ENCODE assay signal across 12 mouse cellular contexts in genomic region chr2:163661371-163661850, GRCm38 (mm10). TPM values are rescaled to one million over a fixed set of nuclear protein-coding genes. Genes with fewer than 3 reads are reported as not detected.
DNase-seq lines count a peak whose midpoint lies in the region; ATAC-seq and TF ChIP-seq lines count a peak whose summit lies in the region.
"Had no signal": no experiment of that assay in that cellular context is flagged by ENCODE, and none has a peak within 500 bp of the region (broad histone marks: within the 10 kb centered on the region; RNA-seq: fewer than 3 reads in every experiment).

No protein-coding gene starts in this region.

- TF ChIP-seq CTCF in kidney, adult 2 months (conservative IDR thresholded peaks at IDR 0.05; ENCODE audit: insufficient read depth, insufficient read length, low read depth, low read length): no peak

- 62% methylated on average over 6 of the region's 6 CpGs for WGBS in forebrain, embryonic 13.5 days
- WGBS in forebrain, embryonic 12.5 days: 70% methylated on average over 6 of the region's 6 CpGs
- 66% methylated on average over 6 of the region's 6 CpGs for WGBS in midbrain, embryonic 11.5 days
- 71% methylated on average over 6 of the region's 6 CpGs for WGBS in midbrain, embryonic 10.5 days
- WGBS in kidney, adult 2 months: 30% methylated on average over 6 of the region's 6 CpGs

- H3K9me3 ChIP-seq in forebrain, embryonic 13.5 days (replicated peaks): no peaks in the 10 kb centered on the region
- no peaks in the 10 kb centered on the region; the same call in 1 of the 2 replicates for H3K9me3 ChIP-seq in forebrain, embryonic 12.5 days
- no peaks in the 10 kb centered on the region for H3K9me3 ChIP-seq in midbrain, embryonic 11.5 days (ENCODE audit: control insufficient read depth, low read length)
- H3K9me3 ChIP-seq in midbrain, embryonic 10.5 days (replicated peaks): no peaks in the 10 kb centered on the region
- H3K9me3 ChIP-seq: limb, embryonic 13.5 days had no signal

- H3K9ac ChIP-seq in forebrain, embryonic 13.5 days: peak overlapping the region; percentile 40; the same call in 1 of the 2 replicates
- H3K9ac ChIP-seq in forebrain, embryonic 12.5 days: no peak overlapping the region
- H3K9ac ChIP-seq in midbrain, embryonic 11.5 days (ENCODE audit: low read length): no peak overlapping the region
- H3K9ac ChIP-seq: forebrain, postnatal 0 days; limb, embryonic 13.5 days had no signal

- no peaks in the 10 kb centered on the region for H3K27me3 ChIP-seq in forebrain, embryonic 13.5 days
- no peaks in the 10 kb centered on the region for H3K27me3 ChIP-seq in forebrain, embryonic 12.5 days
- H3K27me3 ChIP-seq in midbrain, embryonic 11.5 days (ENCODE audit: control insufficient read depth, insufficient read depth, low read length): no peaks in the 10 kb centered on the region
- H3K27me3 ChIP-seq in midbrain, embryonic 10.5 days (ENCODE audit: low read depth, poor library complexity, severe bottlenecking): no peaks in the 10 kb centered on the region
- no peaks in the 10 kb centered on the region for H3K27me3 ChIP-seq in kidney, adult 2 months (replicated peaks; ENCODE audit: control insufficient read depth, insufficient read depth, low read length)
- H3K27me3 ChIP-seq: limb, embryonic 13.5 days had no signal

- no peak overlapping the region for H3K4me2 ChIP-seq in forebrain, embryonic 13.5 days
- no peak overlapping the region for H3K4me2 ChIP-seq in forebrain, embryonic 12.5 days
- no peak overlapping the region for H3K4me2 ChIP-seq in midbrain, embryonic 11.5 days
- H3K4me2 ChIP-seq: limb, embryonic 13.5 days had no signal

- no peaks in the 10 kb centered on the region for H3K36me3 ChIP-seq in forebrain, embryonic 13.5 days (ENCODE audit: poor library complexity, severe bottlenecking)
- 0 out of 2 replicates have a peak, but pooled peaks cover 4% of the 10 kb centered on the region for H3K36me3 ChIP-seq in forebrain, embryonic 12.5 days (replicated peaks)
- H3K36me3 ChIP-seq in midbrain, embryonic 11.5 days (ENCODE audit: control insufficient read depth, insufficient read depth, low read length): no peaks in the 10 kb centered on the region
- H3K36me3 ChIP-seq in midbrain, embryonic 10.5 days: peaks cover 25% of the 10 kb centered on the region
- H3K36me3 ChIP-seq in kidney, adult 2 months (ENCODE audit: control insufficient read depth, insufficient read depth, low read length): no peaks in the 10 kb centered on the region
- H3K36me3 ChIP-seq: limb, embryonic 13.5 days had no signal

- TF ChIP-seq POLR2A in kidney, adult 2 months (IDR thresholded peaks at IDR 0.05; ENCODE audit: low read depth, low read length): no peak

- peaks cover 24% of the 10 kb centered on the region for H3K4me1 ChIP-seq in forebrain, embryonic 13.5 days
- peaks cover 23% of the 10 kb centered on the region for H3K4me1 ChIP-seq in forebrain, embryonic 12.5 days
- H3K4me1 ChIP-seq in midbrain, embryonic 11.5 days (ENCODE audit: control insufficient read depth, insufficient read depth, low read length): peaks cover 6% of the 10 kb centered on the region; the same call in 1 of the 2 replicates
- H3K4me1 ChIP-seq in midbrain, embryonic 10.5 days: peaks cover 30% of the 10 kb centered on the region
- peaks cover 30% of the 10 kb centered on the region for H3K4me1 ChIP-seq in kidney, adult 2 months (ENCODE audit: control insufficient read depth, insufficient read depth, low read length)

- ATAC-seq in forebrain, embryonic 13.5 days: no peak
- no peak for ATAC-seq in forebrain, embryonic 12.5 days (ENCODE audit: low FRiP score)
- no peak for ATAC-seq in midbrain, embryonic 11.5 days (ENCODE audit: low FRiP score)
- ATAC-seq: activated CD4-positive, CD25-positive, alpha-beta regulatory T cell, adult 4 months; forebrain, postnatal 0 days had no signal

- no peak overlapping the region for H3K27ac ChIP-seq in forebrain, embryonic 13.5 days
- no peak overlapping the region for H3K27ac ChIP-seq in forebrain, embryonic 12.5 days
- H3K27ac ChIP-seq in midbrain, embryonic 11.5 days (ENCODE audit: low read depth, low read length): no peak overlapping the region
- no peak overlapping the region for H3K27ac ChIP-seq in midbrain, embryonic 10.5 days (replicated peaks)
- peak overlapping the region; percentile 44 for H3K27ac ChIP-seq in kidney, adult 2 months (ENCODE audit: insufficient read depth, low read depth, low read length)

- no peak overlapping the region for H3K4me3 ChIP-seq in forebrain, embryonic 13.5 days
- no peak overlapping the region for H3K4me3 ChIP-seq in forebrain, embryonic 12.5 days (replicated peaks)
- no peak overlapping the region for H3K4me3 ChIP-seq in midbrain, embryonic 11.5 days (ENCODE audit: low read depth, low read length)
- no peak overlapping the region for H3K4me3 ChIP-seq in midbrain, embryonic 10.5 days
- H3K4me3 ChIP-seq in kidney, adult 2 months (ENCODE audit: insufficient read depth, low read depth, low read length): no peak overlapping the region
- H3K4me3 ChIP-seq: limb, embryonic 13.5 days had no signal

- DNase-seq in midbrain, embryonic 11.5 days (ENCODE audit: low spot score, missing footprints): peak; percentile 85
- DNase-seq in midbrain, embryonic 10.5 days (ENCODE audit: low spot score): no peak
- DNase-seq in kidney, adult 2 months: peak; percentile 62
- DNase-seq in right cerebral cortex, postnatal 14 days: peak; percentile 47
- no peak for DNase-seq in urinary bladder, adult 18-20 months (ENCODE audit: low spot score in 2 of 2)
- DNase-seq in embryo, embryonic 10 days (ENCODE audit: low spot score): no peak
- DNase-seq: B cell, adult 2 months; forebrain, postnatal 0 days had no signal

RNA-seq across cellular contexts. Expression of gene Pkig, which starts 3.2 kb away (rescaled TPM):
- polyA plus RNA-seq in forebrain, embryonic 13.5 days (2015; fragmentation: Nextera tagmentation; extraction: Ambion mirVana): 169 and 170 TPM in 2 replicates
- 156 and 158 TPM in 2 replicates for polyA plus RNA-seq in forebrain, embryonic 12.5 days (2016; fragmentation: Nextera tagmentation; extraction: Ambion mirVana)
- polyA plus RNA-seq in midbrain, embryonic 11.5 days (2014; fragmentation: Nextera tagmentation; extraction: Ambion mirVana): 153 and 162 TPM in 2 replicates
- 163 and 190 TPM in 2 replicates for polyA plus RNA-seq in midbrain, embryonic 10.5 days (2016; fragmentation: Nextera tagmentation; extraction: Ambion mirVana)
- 100 and 107 TPM in 2 replicates for polyA plus RNA-seq in kidney, adult 2 months (2012; rRNA removed)

RNA-seq across cellular contexts. Expression of gene Serinc3, which starts 16.5 kb away (rescaled TPM):
- polyA plus RNA-seq in forebrain, embryonic 13.5 days (2015; fragmentation: Nextera tagmentation; extraction: Ambion mirVana): 23.9 and 26.4 TPM in 2 replicates
- 32.1 and 36.1 TPM in 2 replicates for polyA plus RNA-seq in forebrain, embryonic 12.5 days (2016; fragmentation: Nextera tagmentation; extraction: Ambion mirVana)
- 35.0 and 38.8 TPM in 2 replicates for polyA plus RNA-seq in midbrain, embryonic 11.5 days (2014; fragmentation: Nextera tagmentation; extraction: Ambion mirVana)
- polyA plus RNA-seq in midbrain, embryonic 10.5 days (2016; fragmentation: Nextera tagmentation; extraction: Ambion mirVana): 24.7 and 28.7 TPM in 2 replicates
- 340 and 357 TPM in 2 replicates for polyA plus RNA-seq in kidney, adult 2 months (2012; rRNA removed)

RNA-seq across cellular contexts. Expression of gene Ttpal, which starts 59.3 kb away (rescaled TPM):
- 39.3 and 44.9 TPM in 2 replicates for polyA plus RNA-seq in forebrain, embryonic 13.5 days (2015; fragmentation: Nextera tagmentation; extraction: Ambion mirVana)
- 49.4 and 49.8 TPM in 2 replicates for polyA plus RNA-seq in forebrain, embryonic 12.5 days (2016; fragmentation: Nextera tagmentation; extraction: Ambion mirVana)
- polyA plus RNA-seq in midbrain, embryonic 11.5 days (2014; fragmentation: Nextera tagmentation; extraction: Ambion mirVana): 39.9 and 44.5 TPM in 2 replicates
- 29.9 and 38.4 TPM in 2 replicates for polyA plus RNA-seq in midbrain, embryonic 10.5 days (2016; fragmentation: Nextera tagmentation; extraction: Ambion mirVana)
- 11.3 and 12.0 TPM in 2 replicates for polyA plus RNA-seq in kidney, adult 2 months (2012; rRNA removed)

Comparison
In these comparisons a context has a peak if more than half of its experiments do, and no peak if none do; other contexts are left out.
1. DNase-seq: peak in midbrain, embryonic 11.5 days (single experiment), kidney, adult 2 months (single experiment) and right cerebral cortex, postnatal 14 days (single experiment); none in midbrain, embryonic 10.5 days (single experiment), urinary bladder, adult 18-20 months (0 of 2) and embryo, embryonic 10 days (single experiment).